Mouse (Mus musculus) heart, adult 2 months (tissue): ENCODE data around the gene Rprd1b. TPM values are rescaled to one million over a fixed set of nuclear protein-coding genes. Genes with fewer than 3 reads are reported as not detected.

Experiments
- DNase-seq, 2 experiments: peaks; one replicate each; pipeline ENCODE4 v3.0.0; 2021
- H3K27ac ChIP-seq: fragments of 200-600 bp; 2 replicates; pipeline ENCODE4 v1.8.1; 2022
- H3K27me3 ChIP-seq: fragments of 200-500 bp; 2 replicates; pipeline ENCODE4 v1.6.1; 2012; ENCODE audit warnings: mild to moderate bottlenecking, low read length, inconsistent platforms, mixed read lengths; ENCODE audit not compliant: control insufficient read depth, insufficient read depth
- H3K36me3 ChIP-seq: fragments of 200-500 bp; 2 replicates; pipeline ENCODE4 v1.6.1; 2012; ENCODE audit warnings: low read length, inconsistent platforms; ENCODE audit not compliant: control insufficient read depth, insufficient read depth
- H3K4me1 ChIP-seq: fragments of 200-500 bp; 2 replicates; pipeline ENCODE4 v1.6.1; 2011; ENCODE audit warnings: low read length; ENCODE audit not compliant: control insufficient read depth, insufficient read depth
- H3K4me3 ChIP-seq: fragments of 200-600 bp; 2 replicates; pipeline ENCODE4 v1.8.1; 2022
- H3K79me2 ChIP-seq: fragments of 200-500 bp; replicated peaks from 2 replicates; pipeline ENCODE4 v1.6.1; 2012; ENCODE audit warnings: mild to moderate bottlenecking, inconsistent platforms, low read length, moderate library complexity, mixed read lengths; ENCODE audit not compliant: control insufficient read depth, insufficient read depth
- H3K9ac ChIP-seq: fragments of 200-500 bp; 2 replicates; pipeline ENCODE4 v1.6.1; 2012; ENCODE audit warnings: low read depth, mild to moderate bottlenecking, control low read depth, inconsistent platforms, low read length, mixed read lengths
- CTCF ChIP-seq: fragments of 200-600 bp; IDR thresholded peaks from 2 replicates; pipeline ENCODE4 v1.8.1; 2022; ENCODE audit warnings: antibody characterized with exemption, mild to moderate bottlenecking, moderate library complexity
- EP300 ChIP-seq: fragments of 200-500 bp; IDR thresholded peaks from 2 replicates; pipeline ENCODE4 v1.6.1; 2011; ENCODE audit warnings: low read depth, low read length, control low read depth; ENCODE audit not compliant: insufficient read depth
- POLR2A ChIP-seq: fragments of 200-500 bp; IDR thresholded peaks from 2 replicates; pipeline ENCODE4 v1.6.1; 2011; ENCODE audit warnings: mild to moderate bottlenecking, low read depth, low read length, control low read depth; ENCODE audit not compliant: insufficient read depth
- WGBS: fragments of 180-500 bp; shearing (Covaris S2); methylation state at CpG from one replicate; pipeline ENCODE4 v1.1.7; 2018; 5-methylcytosine and 5-hydroxymethylcytosine counted together
- intact Hi-C: fragments of 180-260 bp; cut with DNase I; formaldehyde crosslinking; loops from one replicate; pipeline ENCODE4 v1.15.1; 2025
- polyA plus RNA-seq: library from polyadenylated mRNA; depleted of rRNA; stranded (reverse); fragments of >200 nt; gene quantifications from 2 replicates; pipeline ENCODE4 v1.2.3, GENCODE M21; 2012
- total RNA-seq, 2 experiments: library from RNA; stranded (reverse); gene quantifications; 2 replicates each; pipeline ENCODE4 v1.2.3; 2021

Gene Rprd1b
- total and polyA plus RNA-seq, 3 experiments, result 15.9 to 33.5 (median 32.9) TPM

- no peaks in the 10 kb centered on the region; the same call in 1 of the 2 replicates for H3K4me1 ChIP-seq
- TF ChIP-seq EP300, result no peak
- no peak for TF ChIP-seq CTCF
- no peak for TF ChIP-seq POLR2A
- no peaks in the 10 kb centered on the region for H3K79me2 ChIP-seq
- WGBS, result 74% methylated on average over 7 of the region's 7 CpGs
- no peaks in the 10 kb centered on the region for H3K36me3 ChIP-seq
- DNase-seq, result no peak
- intact Hi-C loops, result loop anchor here (10.0 kb wide), 1 partner anchor 384 kb away; no protein-coding TSS in a partner anchor
- no peaks in the 10 kb centered on the region for H3K27me3 ChIP-seq
- no peak overlapping the region for H3K4me3 ChIP-seq
- H3K27ac ChIP-seq, result no peak overlapping the region
- H3K9ac ChIP-seq, result no peak overlapping the region
Observed at GRCm38 (mm10) chr2:157988416-157989190, 39.7 kb upstream of the Rprd1b start.

- no peaks in the 10 kb centered on the region for H3K36me3 ChIP-seq
- H3K9ac ChIP-seq, result no peak overlapping the region
- no peak overlapping the region for H3K4me3 ChIP-seq
- no peak for DNase-seq
- intact Hi-C loops, result loop anchor here (1.0 to 10.0 kb wide), 2 partner anchors 355 to 385 kb away; no protein-coding TSS in a partner anchor
- H3K27ac ChIP-seq, result no peak overlapping the region
- TF ChIP-seq CTCF (peak; percentile 74), POLR2A (no peak), EP300 (no peak)
- no peaks in the 10 kb centered on the region for H3K27me3 ChIP-seq
- no peaks in the 10 kb centered on the region for H3K79me2 ChIP-seq
- 82% methylated on average over 2 of the region's 2 CpGs for WGBS
- H3K4me1 ChIP-seq, result no peaks in the 10 kb centered on the region; the same call in 1 of the 2 replicates
Observed at GRCm38 (mm10) chr2:157989946-157990345, 38.4 kb upstream of the Rprd1b start.

GRCm38 (mm10) chr2:157991026-157991425 is 37.3 kb upstream of the Rprd1b start:
- no peaks in the 10 kb centered on the region for H3K4me1 ChIP-seq
- H3K79me2 ChIP-seq, result no peaks in the 10 kb centered on the region
- no peaks in the 10 kb centered on the region for H3K27me3 ChIP-seq
- no peak for DNase-seq
- no peak for TF ChIP-seq CTCF
- TF ChIP-seq POLR2A, result no peak
- no peak overlapping the region for H3K4me3 ChIP-seq
- H3K36me3 ChIP-seq, result no peaks in the 10 kb centered on the region
- intact Hi-C loops, result no loop called here
- no peak overlapping the region for H3K27ac ChIP-seq
- H3K9ac ChIP-seq, result no peak overlapping the region
- WGBS, result 68% methylated on average over 6 of the region's 6 CpGs

GRCm38 (mm10) chr2:157992501-157992900 is 35.8 kb upstream of the Rprd1b start:
- H3K27ac ChIP-seq, result no peak overlapping the region
- H3K4me3 ChIP-seq, result no peak overlapping the region
- no peaks in the 10 kb centered on the region for H3K27me3 ChIP-seq
- no peaks in the 10 kb centered on the region for H3K79me2 ChIP-seq
- WGBS, result 91% methylated on average over 4 of the region's 4 CpGs
- DNase-seq, result no peak
- no peak for TF ChIP-seq CTCF
- TF ChIP-seq POLR2A, result no peak
- TF ChIP-seq EP300, result no peak
- intact Hi-C loops, result no loop called here
- H3K36me3 ChIP-seq, result no peaks in the 10 kb centered on the region
- no peaks in the 10 kb centered on the region for H3K4me1 ChIP-seq
- H3K9ac ChIP-seq, result no peak overlapping the region

- Histone ChIP-seq H3K79me2 (no peaks in the 10 kb centered on the region), H3K27me3 (no peaks in the 10 kb centered on the region), H3K9ac (no peak overlapping the region), H3K4me3 (no peak overlapping the region), H3K27ac (no peak overlapping the region), H3K4me1 (no peaks in the 10 kb centered on the region), H3K36me3 (no peaks in the 10 kb centered on the region)
- no peak for TF ChIP-seq CTCF
- intact Hi-C loops, result no loop called here
- DNase-seq, result no peak
- 46% methylated on average over 3 of the region's 3 CpGs for WGBS
Observed at GRCm38 (mm10) chr2:157998817-157999216, 29.5 kb upstream of the Rprd1b start.

- no peak for TF ChIP-seq POLR2A
- TF ChIP-seq CTCF, result no peak
- no peak for TF ChIP-seq EP300
- DNase-seq, result no peak
- H3K27ac ChIP-seq, result no peak overlapping the region; the same call in 1 of the 2 replicates
- H3K4me1 ChIP-seq, result peaks cover 5% of the 10 kb centered on the region
- intact Hi-C loops, result no loop called here
- no peak overlapping the region for H3K9ac ChIP-seq
- H3K4me3 ChIP-seq, result no peak overlapping the region
- no peaks in the 10 kb centered on the region for H3K27me3 ChIP-seq
- no peaks in the 10 kb centered on the region; the same call in 1 of the 2 replicates for H3K36me3 ChIP-seq
- 42% methylated on average over 6 of the region's 6 CpGs for WGBS
- H3K79me2 ChIP-seq, result no peaks in the 10 kb centered on the region
Observed at GRCm38 (mm10) chr2:158004620-158005019, 23.7 kb upstream of the Rprd1b start.
